Mouse (Mus musculus): Measurements from ENCODE around the gene Dmpk.

DNA sequence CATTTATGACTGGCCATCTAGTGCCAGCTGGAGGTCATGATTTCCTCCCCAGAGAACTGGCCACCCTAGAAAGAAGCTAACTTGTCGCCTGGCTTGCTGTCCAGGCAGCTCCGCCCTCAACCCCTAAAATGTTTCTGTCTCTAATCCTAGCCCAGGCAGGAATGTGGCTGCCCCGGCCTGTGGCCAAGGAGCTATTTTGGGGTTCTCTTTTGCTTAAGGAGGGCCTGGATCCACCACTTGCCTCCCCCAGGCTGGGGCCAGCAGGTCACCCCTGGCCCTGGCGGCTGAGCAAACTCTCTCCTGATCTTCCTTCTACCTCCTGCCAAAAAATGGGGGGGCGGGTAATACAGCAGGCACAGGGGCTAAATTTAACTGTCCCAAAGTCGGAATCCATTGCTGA is 553 bp upstream of the Dmpk start:
- TF ChIP-seq CTCF (IDR thresholded peaks at IDR 0.05; ENCODE audit: borderline replicate concordance, control insufficient read depth, extremely low read depth, insufficient read depth, low read length, poor library complexity) (no peak), POLR2A (IDR thresholded peaks at IDR 0.05; ENCODE audit: control insufficient read depth, extremely low read depth, insufficient read depth, low read length, poor library complexity) (no peak)
